Mouse (Mus musculus) mammary gland, adult 2 months (tissue): ENCODE data around the gene Ets2. TPM values are rescaled to one million over a fixed set of nuclear protein-coding genes. Genes with fewer than 3 reads are reported as not detected.

ENCODE experiments used
- polyA plus RNA-seq: library from polyadenylated mRNA; depleted of rRNA; stranded (reverse); fragments of >200 nt; gene quantifications from 2 replicates; pipeline ENCODE4 v1.2.3, GENCODE M21; 2012; ENCODE audit warnings: low replicate concordance; rRNA removed

The Ets2 gene
- 45.5 and 120 TPM in 2 replicates for polyA plus RNA-seq

GRCm38 (mm10) chr16:95701802-95702561, at the start of gene Ets2:
Gene Ets2 (plus strand): TSS chr16:95702075.

Other genes with a start within 250 kb of the Ets2 start
- 17.5 and 17.7 TPM in 2 replicates for gene Erg, start 115.5 kb upstream of the Ets2 start, polyA plus RNA-seq